Mouse (Mus musculus) embryonic fibroblast, embryonic 13.5 days (primary cell): ENCODE data around the gene Cntn4.

Source experiments
- CTCF ChIP-seq: IDR thresholded peaks from 2 replicates; pipeline ENCODE4 v1.5.1; 2011; ENCODE audit warnings: mild to moderate bottlenecking, control low read depth, low read length, moderate library complexity, borderline replicate concordance; ENCODE audit not compliant: insufficient read depth
- POLR2A ChIP-seq: IDR thresholded peaks from 2 replicates; pipeline ENCODE4 v1.6.1; 2011; ENCODE audit warnings: low read depth, mild to moderate bottlenecking, control low read depth, low read length, moderate library complexity

GRCm38 (mm10) chr6:106277139-106277538, 599.7 kb downstream of the Cntn4 start:
- TF ChIP-seq POLR2A (no peak), CTCF (no peak)
